Mouse (Mus musculus) heart, embryonic 14.5 days (tissue): ENCODE results near the gene Arhgap6. TPM values are rescaled to one million over a fixed set of nuclear protein-coding genes. Genes with fewer than 3 reads are reported as not detected.

ENCODE experiments used
- ATAC-seq: fragments of 200-750 bp; cut with Nextera tagmentation; 2 replicates; pipeline ENCODE4 v1.8.0; 2017; ENCODE audit warnings: low read depth, moderate TSS enrichment; ENCODE audit not compliant: insufficient number of reproducible peaks, insufficient read depth, low FRiP score
- H3K27ac ChIP-seq, 2 experiments: fragments of 200-500 bp in 1 of 2; fragments of 300-500 bp in 1 of 2; sonication (generic) in 1 of 2; replicated peaks in 1 of 2; 2 replicates each; pipeline ENCODE4 v1.5.1; 2012 to 2014; ENCODE audit warnings: low read depth in 2 of 2, low read length in 2 of 2, control low read depth in 1 of 2, mild to moderate bottlenecking in 1 of 2, mixed read lengths in 1 of 2; ENCODE audit not compliant: control insufficient read depth in 1 of 2, insufficient read depth in 1 of 2
- H3K27me3 ChIP-seq: fragments of 300-500 bp; sonication (generic); 2 replicates; pipeline ENCODE4 v1.6.1; 2014; ENCODE audit warnings: mild to moderate bottlenecking, low read length, control low read depth; ENCODE audit not compliant: control insufficient read depth, insufficient read depth
- H3K36me3 ChIP-seq: fragments of 300-500 bp; sonication (generic); 2 replicates; pipeline ENCODE4 v1.6.1; 2014; ENCODE audit warnings: mild to moderate bottlenecking, control low read depth, low read length, mixed read lengths; ENCODE audit not compliant: control insufficient read depth, insufficient read depth
- H3K4me1 ChIP-seq, 2 experiments: fragments of 200-500 bp in 1 of 2; fragments of 300-500 bp in 1 of 2; sonication (generic) in 1 of 2; 2 replicates each; pipeline ENCODE4 v1.6.1; 2012 to 2014; ENCODE audit warnings: low read length in 2 of 2, control low read depth in 1 of 2, mixed read lengths in 1 of 2; ENCODE audit not compliant: control insufficient read depth in 2 of 2, insufficient read depth in 2 of 2
- H3K4me2 ChIP-seq: fragments of 300-500 bp; sonication (generic); 2 replicates; pipeline ENCODE4 v1.6.1; 2014; ENCODE audit warnings: mild to moderate bottlenecking, low read length
- H3K4me3 ChIP-seq, 2 experiments: fragments of 200-500 bp in 1 of 2; fragments of 300-500 bp in 1 of 2; sonication (generic) in 1 of 2; 2 replicates each; pipeline ENCODE4 v1.5.1; 2012 to 2014; ENCODE audit warnings: low read length in 2 of 2, mild to moderate bottlenecking in 2 of 2, control low read depth in 1 of 2, low read depth in 1 of 2, moderate library complexity in 1 of 2; ENCODE audit not compliant: control insufficient read depth in 1 of 2, insufficient read depth in 1 of 2
- H3K9ac ChIP-seq: fragments of 300-500 bp; sonication (generic); 2 replicates; pipeline ENCODE4 v1.6.1; 2014; ENCODE audit warnings: mild to moderate bottlenecking, low read length
- H3K9me3 ChIP-seq: fragments of 300-500 bp; sonication (generic); 2 replicates; pipeline ENCODE4 v1.6.1; 2016; ENCODE audit warnings: low read length, control low read depth; ENCODE audit not compliant: control insufficient read depth
- WGBS: fragments of 180-500 bp; shearing (Covaris S2); extraction: QIAGEN DNeasy Blood & Tissue Kit; methylation state at CpG from one replicate; pipeline ENCODE4 v1.1.7; 2014; 5-methylcytosine and 5-hydroxymethylcytosine counted together
- polyA plus RNA-seq: library from polyadenylated mRNA; unstranded; fragments of >200 nt; fragmentation: Nextera tagmentation; extraction: Ambion mirVana; gene quantifications from 2 replicates; pipeline ENCODE4 v1.2.1, GENCODE M21; 2014

The Arhgap6 gene
- polyA plus RNA-seq, 1 experiment from 2014 or later: 7.2 TPM

GRCm38 (mm10) chrX:169123115-169123772, 328.3 kb downstream of the Arhgap6 start:
- H3K9ac ChIP-seq: no peak overlapping the region
- WGBS: 59% methylated on average over 4 of the region's 4 CpGs
- no peak overlapping the region; a peak in 1 of 4 replicates for H3K27ac ChIP-seq
- no peak overlapping the region for H3K4me2 ChIP-seq
- no peak for ATAC-seq
- no peaks in the 10 kb centered on the region for H3K36me3 ChIP-seq
- H3K4me1 ChIP-seq: no peaks in the 10 kb centered on the region
- H3K9me3 ChIP-seq: no peaks in the 10 kb centered on the region
- H3K4me3 ChIP-seq: no peak overlapping the region
- H3K27me3 ChIP-seq: no peaks in the 10 kb centered on the region

GRCm38 (mm10) chrX:169123773-169124151, 328.9 kb downstream of the Arhgap6 start:
- ATAC-seq: no peak
- Histone ChIP-seq H3K9ac (no peak overlapping the region), H3K4me2 (no peak overlapping the region), H3K36me3 (no peaks in the 10 kb centered on the region), H3K9me3 (no peaks in the 10 kb centered on the region), H3K4me3 (no peak overlapping the region), H3K4me1 (no peaks in the 10 kb centered on the region), H3K27me3 (no peaks in the 10 kb centered on the region), H3K27ac (no peak overlapping the region; a peak in 1 of 4 replicates)
- 58% methylated on average over 3 of the region's 3 CpGs for WGBS

- no peak overlapping the region for H3K9ac ChIP-seq
- H3K4me2 ChIP-seq: no peak overlapping the region
- H3K4me1 ChIP-seq: no peaks in the 10 kb centered on the region
- H3K27ac ChIP-seq: no peak overlapping the region
- H3K4me3 ChIP-seq: no peak overlapping the region
- H3K36me3 ChIP-seq: no peaks in the 10 kb centered on the region
- WGBS: 84% methylated on average over 7 of the region's 7 CpGs
- no peak for ATAC-seq
- no peaks in the 10 kb centered on the region for H3K9me3 ChIP-seq
- H3K27me3 ChIP-seq: no peaks in the 10 kb centered on the region
Observed at GRCm38 (mm10) chrX:169139758-169140157, 344.9 kb downstream of the Arhgap6 start.

- ATAC-seq: no peak
- 83% methylated on average over 9 of the region's 9 CpGs for WGBS
Observed at GRCm38 (mm10) chrX:169140467-169140866, 345.6 kb downstream of the Arhgap6 start.

GRCm38 (mm10) chrX:169153805-169154204, 358.9 kb downstream of the Arhgap6 start:
- Histone ChIP-seq H3K4me1 (no peaks in the 10 kb centered on the region), H3K27me3 (no peaks in the 10 kb centered on the region), H3K36me3 (no peaks in the 10 kb centered on the region), H3K4me2 (no peak overlapping the region), H3K9ac (no peak overlapping the region), H3K9me3 (no peaks in the 10 kb centered on the region), H3K4me3 (no peak overlapping the region), H3K27ac (no peak overlapping the region)
- no peak for ATAC-seq

More at GRCm38 (mm10) chrX:169140467-169140866, 345.6 kb downstream of the Arhgap6 start:
- no peak overlapping the region for H3K4me2 ChIP-seq
- no peaks in the 10 kb centered on the region for H3K9me3 ChIP-seq
- H3K4me1 ChIP-seq: no peaks in the 10 kb centered on the region
- no peaks in the 10 kb centered on the region for H3K36me3 ChIP-seq
- H3K9ac ChIP-seq: no peak overlapping the region
- no peak overlapping the region for H3K27ac ChIP-seq
- H3K4me3 ChIP-seq: no peak overlapping the region
- no peaks in the 10 kb centered on the region for H3K27me3 ChIP-seq

GRCm38 (mm10) chrX:169158385-169158784, 363.5 kb downstream of the Arhgap6 start:
- Histone ChIP-seq H3K4me1 (no peaks in the 10 kb centered on the region), H3K27me3 (no peaks in the 10 kb centered on the region), H3K36me3 (no peaks in the 10 kb centered on the region), H3K9ac (no peak overlapping the region), H3K4me3 (no peak overlapping the region), H3K9me3 (no peaks in the 10 kb centered on the region), H3K4me2 (no peak overlapping the region), H3K27ac (no peak overlapping the region)
- WGBS: 69% methylated on average over 6 of the region's 6 CpGs
- ATAC-seq: no peak

- no peaks in the 10 kb centered on the region for H3K9me3 ChIP-seq
- no peak overlapping the region for H3K27ac ChIP-seq
- H3K36me3 ChIP-seq: no peaks in the 10 kb centered on the region
- no peaks in the 10 kb centered on the region for H3K4me1 ChIP-seq
- H3K4me2 ChIP-seq: no peak overlapping the region
- WGBS: 68% methylated on average over 2 of the region's 2 CpGs
- ATAC-seq: no peak
- no peak overlapping the region for H3K9ac ChIP-seq
- H3K4me3 ChIP-seq: no peak overlapping the region
- no peaks in the 10 kb centered on the region for H3K27me3 ChIP-seq
Observed at GRCm38 (mm10) chrX:169170981-169171380, 376.1 kb downstream of the Arhgap6 start.

- Histone ChIP-seq H3K4me2 (no peak overlapping the region), H3K9ac (no peak overlapping the region), H3K9me3 (no peaks in the 10 kb centered on the region), H3K27ac (no peak overlapping the region), H3K36me3 (no peaks in the 10 kb centered on the region), H3K4me3 (no peak overlapping the region), H3K27me3 (no peaks in the 10 kb centered on the region), H3K4me1 (no peaks in the 10 kb centered on the region)
- 75% methylated on average over 1 of the region's 1 CpGs for WGBS
- ATAC-seq: no peak
Observed at GRCm38 (mm10) chrX:169173796-169174195, 378.9 kb downstream of the Arhgap6 start.
